Mouse (Mus musculus) megakaryocyte, embryonic 14.5 days (primary cell): ENCODE results near the gene Fblim1.

Experiments used
- FLI1 ChIP-seq: IDR thresholded peaks from 2 replicates; pipeline ENCODE4 v1.6.1; 2012; ENCODE audit warnings: low read length, inconsistent platforms, mixed read lengths
- GATA1 ChIP-seq: IDR thresholded peaks from 3 replicates; pipeline ENCODE4 v1.6.1; 2012; ENCODE audit warnings: mixed read lengths, low read length, inconsistent platforms, borderline replicate concordance

- TF ChIP-seq GATA1: no peak
- no peak for TF ChIP-seq FLI1
Measured at GRCm38 (mm10) chr4:141654509-141654908, 48.6 kb upstream of the Fblim1 start.
